Mouse (Mus musculus): ENCODE data around the gene Wdr95.

The Wdr95 gene

GRCm38 (mm10) chr5:149634409-149635035, 106.0 kb downstream of the Wdr95 start:
- no peak for DNase-seq

GRCm38 (mm10) chr5:149635556-149635955, 107.1 kb downstream of the Wdr95 start:
- no peak for DNase-seq

GRCm38 (mm10) chr5:149636075-149636920, 107.8 kb downstream of the Wdr95 start, which contains the start of gene Hsph1:
Hsph1 (minus strand) TSS chr5:149636376.
- DNase-seq: peak; percentile 99

GRCm38 (mm10) chr5:149637306-149637705, 108.8 kb downstream of the Wdr95 start:
- DNase-seq: no peak

- no peak for DNase-seq
Observed at GRCm38 (mm10) chr5:149641277-149641892, 112.9 kb downstream of the Wdr95 start.

GRCm38 (mm10) chr5:149642366-149642765, 113.9 kb downstream of the Wdr95 start:
- no peak for DNase-seq

GRCm38 (mm10) chr5:149642783-149643509, 114.5 kb downstream of the Wdr95 start:
- no peak for DNase-seq

- DNase-seq: no peak
Observed at GRCm38 (mm10) chr5:149647367-149648115, 119.1 kb downstream of the Wdr95 start.

GRCm38 (mm10) chr5:149648196-149648595, 119.7 kb downstream of the Wdr95 start:
- DNase-seq: peak; percentile 37

- no peak for DNase-seq
Observed at GRCm38 (mm10) chr5:149648895-149649406, 120.5 kb downstream of the Wdr95 start.

GRCm38 (mm10) chr5:149649499-149650178, 121.2 kb downstream of the Wdr95 start:
- DNase-seq: no peak

- no peak for DNase-seq
Observed at GRCm38 (mm10) chr5:149650179-149650553, 121.7 kb downstream of the Wdr95 start.

- no peak for DNase-seq
Observed at GRCm38 (mm10) chr5:149655636-149656035, 127.2 kb downstream of the Wdr95 start.

- DNase-seq: no peak
Observed at GRCm38 (mm10) chr5:149658022-149658421, 129.5 kb downstream of the Wdr95 start.

- no peak for DNase-seq
Observed at GRCm38 (mm10) chr5:149658741-149659413, 130.4 kb downstream of the Wdr95 start.

- DNase-seq: no peak
Observed at GRCm38 (mm10) chr5:149659414-149659780, 130.9 kb downstream of the Wdr95 start.

GRCm38 (mm10) chr5:149661428-149661827, 132.9 kb downstream of the Wdr95 start:
- no peak for DNase-seq
